Mouse (Mus musculus) mouse embryonic stem cell (cell line): ENCODE results near the gene C1qtnf4.

Source experiments
- in situ Hi-C, 2 experiments: fragments of 300-500 bp; cut with MboI; formaldehyde crosslinking; loops; 1 replicate in 1 of 2; 3 replicates in 1 of 2; pipeline ENCODE4 v1.14.3; 2019 to 2020; ENCODE audit warnings: low sequenced_read_pairs in 2 of 2, low pct_unique_long_range_greater_than_20kb in 1 of 2, mixed read lengths in 1 of 2; ENCODE audit not compliant: unreplicated experiment in 1 of 2

C1qtnf4 gene

GRCm38 (mm10) chr2:90885218-90886041 is at the start of gene C1qtnf4:
C1qtnf4 (plus strand) TSS chr2:90885860.
- in situ Hi-C loops = no loop called here

- in situ Hi-C loops = no loop called here
Measured at GRCm38 (mm10) chr2:90838621-90839020, 47.0 kb upstream of the C1qtnf4 start.

- in situ Hi-C loops = no loop called here
Measured at GRCm38 (mm10) chr2:90843666-90844065, 42.0 kb upstream of the C1qtnf4 start.

- in situ Hi-C loops = no loop called here
Measured at GRCm38 (mm10) chr2:90844262-90844661, 41.4 kb upstream of the C1qtnf4 start.

GRCm38 (mm10) chr2:90845234-90845633 is 40.4 kb upstream of the C1qtnf4 start:
- in situ Hi-C loops = no loop called here

GRCm38 (mm10) chr2:90846171-90846570 is 39.5 kb upstream of the C1qtnf4 start:
- in situ Hi-C loops = no loop called here

GRCm38 (mm10) chr2:90846597-90846954 is 39.1 kb upstream of the C1qtnf4 start:
- in situ Hi-C loops = no loop called here

GRCm38 (mm10) chr2:90846955-90847680 is 38.5 kb upstream of the C1qtnf4 start, which contains the start of gene Mtch2:
Mtch2 (plus strand) TSS chr2:90847155.
- in situ Hi-C loops = no loop called here

GRCm38 (mm10) chr2:90847681-90848050 is 38.0 kb upstream of the C1qtnf4 start:
- in situ Hi-C loops = no loop called here

GRCm38 (mm10) chr2:90848331-90848730 is 37.3 kb upstream of the C1qtnf4 start:
- in situ Hi-C loops = no loop called here

GRCm38 (mm10) chr2:90850401-90850800 is 35.3 kb upstream of the C1qtnf4 start:
- in situ Hi-C loops = no loop called here

GRCm38 (mm10) chr2:90861486-90861885 is 24.2 kb upstream of the C1qtnf4 start:
- in situ Hi-C loops = no loop called here

- in situ Hi-C loops = no loop called here
Measured at GRCm38 (mm10) chr2:90864184-90864583, 21.5 kb upstream of the C1qtnf4 start.

- in situ Hi-C loops = no loop called here
Measured at GRCm38 (mm10) chr2:90866524-90866923, 19.1 kb upstream of the C1qtnf4 start.

GRCm38 (mm10) chr2:90870136-90870601 is 15.5 kb upstream of the C1qtnf4 start:
- in situ Hi-C loops = no loop called here

GRCm38 (mm10) chr2:90871180-90871961 is 14.3 kb upstream of the C1qtnf4 start:
- in situ Hi-C loops = no loop called here

GRCm38 (mm10) chr2:90874025-90874424 is 11.6 kb upstream of the C1qtnf4 start:
- in situ Hi-C loops = no loop called here

GRCm38 (mm10) chr2:90875239-90875638 is 10.4 kb upstream of the C1qtnf4 start:
- in situ Hi-C loops = no loop called here
